Mouse (Mus musculus): Measurements from ENCODE around the gene Zfp768. TPM values are rescaled to one million over a fixed set of nuclear protein-coding genes. Genes with fewer than 3 reads are reported as not detected.

Gene Zfp768
- 2.6 and 2.7 TPM in 2 replicates for polyA plus RNA-seq (2021; fragmentation: Nextera tagmentation)
- long read RNA-seq, experiment 1, transcript Zfp768-201 (2 exons, 2,356 nt), result major isoform, 16 of 21 reads
- long read RNA-seq, experiment 1, partial matches to known transcripts, result 0 of 21 reads
- long read RNA-seq, experiment 1, other reads (novel, unspliced or antisense), result 5 of 21 reads
- long read RNA-seq, experiment 2, partial matches to known transcripts, result 0 of 7 reads
- long read RNA-seq, experiment 2, other reads (novel, unspliced or antisense), result 3 of 7 reads

GRCm38 (mm10) chr7:127345512-127346325, at the start of gene Zfp768:
Gene Zfp768 (minus strand): TSS chr7:127345589.

GRCm38 (mm10) chr7:127393157-127393943, 48.0 kb upstream of the Zfp768 start, which contains the start of gene E430018J23Rik:
Gene E430018J23Rik (minus strand): TSS chr7:127393629.

GRCm38 (mm10) chr7:127386641-127387392, 41.4 kb upstream of the Zfp768 start, which contains the start of gene 9130019O22Rik:
Gene 9130019O22Rik (minus strand): TSS chr7:127387166.

GRCm38 (mm10) chr7:127375271-127376245, 30.2 kb upstream of the Zfp768 start, which contains the start of gene Zfp747:
Gene Zfp747 (minus strand): TSS chr7:127376050.

GRCm38 (mm10) chr7:127296098-127296497, 49.3 kb downstream of the Zfp768 start, which contains the start of gene Itgal:
Gene Itgal (plus strand): TSS chr7:127296260.

Other genes starting within 250 kb of the Zfp768 start
- gene Qprt, start 223.4 kb downstream of the Zfp768 start, polyA plus RNA-seq (2021; fragmentation: Nextera tagmentation), result 0.47 and 0.55 TPM in 2 replicates
- not detected in 2 replicates for gene Spn, start 207.8 kb downstream of the Zfp768 start, polyA plus RNA-seq (2021; fragmentation: Nextera tagmentation)
- gene Cd2bp2, start 149.5 kb downstream of the Zfp768 start, polyA plus RNA-seq (2021; fragmentation: Nextera tagmentation), result 37.9 and 38.1 TPM in 2 replicates
- gene Tbc1d10b, start 137.1 kb downstream of the Zfp768 start, polyA plus RNA-seq (2021; fragmentation: Nextera tagmentation), result 7.9 and 14.4 TPM in 2 replicates
- gene Mylpf, start 136.7 kb downstream of the Zfp768 start, polyA plus RNA-seq (2021; fragmentation: Nextera tagmentation), result 5.7 and 6.5 TPM in 2 replicates
- gene Zfp553, start 112.5 kb downstream of the Zfp768 start, polyA plus RNA-seq (2021; fragmentation: Nextera tagmentation), result 12.5 and 13.0 TPM in 2 replicates
- 1.8 and 3.0 TPM in 2 replicates for gene Sept1, start 112.5 kb downstream of the Zfp768 start, polyA plus RNA-seq (2021; fragmentation: Nextera tagmentation)
- gene Zfp771, start 101.3 kb downstream of the Zfp768 start, polyA plus RNA-seq (2021; fragmentation: Nextera tagmentation), result 64.9 and 90.1 TPM in 2 replicates
- 79.8 and 81.4 TPM in 2 replicates for gene Dctpp1, start 84.9 kb downstream of the Zfp768 start, polyA plus RNA-seq (2021; fragmentation: Nextera tagmentation)
- gene Sephs2, start 71.5 kb downstream of the Zfp768 start, polyA plus RNA-seq (2021; fragmentation: Nextera tagmentation), result 42.8 and 64.6 TPM in 2 replicates
- gene Itgal, start 49.3 kb downstream of the Zfp768 start, polyA plus RNA-seq (2021; fragmentation: Nextera tagmentation), result 0.32 and 0.35 TPM in 2 replicates
- gene Zfp747, start 30.5 kb upstream of the Zfp768 start, polyA plus RNA-seq (2021; fragmentation: Nextera tagmentation), result 3.3 TPM in 2 replicates
- gene 9130019O22Rik, start 41.6 kb upstream of the Zfp768 start, polyA plus RNA-seq (2021; fragmentation: Nextera tagmentation), result 1.3 and 2.6 TPM in 2 replicates
- 3.3 and 4.6 TPM in 2 replicates for gene E430018J23Rik, start 48.0 kb upstream of the Zfp768 start, polyA plus RNA-seq (2021; fragmentation: Nextera tagmentation)
- 2.5 and 3.2 TPM in 2 replicates for gene Zfp764, start 61.2 kb upstream of the Zfp768 start, polyA plus RNA-seq (2021; fragmentation: Nextera tagmentation)
- 26.3 and 38.5 TPM in 2 replicates for gene Zfp688, start 76.5 kb upstream of the Zfp768 start, polyA plus RNA-seq (2021; fragmentation: Nextera tagmentation)
- gene Zfp689, start 103.6 kb upstream of the Zfp768 start, polyA plus RNA-seq (2021; fragmentation: Nextera tagmentation), result 2.5 and 2.9 TPM in 2 replicates
- gene Prr14, start 114.0 kb upstream of the Zfp768 start, polyA plus RNA-seq (2021; fragmentation: Nextera tagmentation), result 8.4 and 20.3 TPM in 2 replicates
- gene Fbrs, start 133.6 kb upstream of the Zfp768 start, polyA plus RNA-seq (2021; fragmentation: Nextera tagmentation), result 2.8 and 8.4 TPM in 2 replicates
- gene Srcap, start 166.4 kb upstream of the Zfp768 start, polyA plus RNA-seq (2021; fragmentation: Nextera tagmentation), result 10.7 and 13.8 TPM in 2 replicates
- gene Gm42715, start 174.0 kb upstream of the Zfp768 start, polyA plus RNA-seq (2021; fragmentation: Nextera tagmentation), result 1.8 and 2.5 TPM in 2 replicates
- not detected in 2 replicates for gene Tmem265, start 215.8 kb upstream of the Zfp768 start, polyA plus RNA-seq (2021; fragmentation: Nextera tagmentation)
- gene Phkg2, start 227.8 kb upstream of the Zfp768 start, polyA plus RNA-seq (2021; fragmentation: Nextera tagmentation), result 19.9 and 24.9 TPM in 2 replicates
- 11.4 and 13.3 TPM in 2 replicates for gene Ccdc189, start 243.0 kb upstream of the Zfp768 start, polyA plus RNA-seq (2021; fragmentation: Nextera tagmentation)
- 9.2 and 12.6 TPM in 2 replicates for gene Rnf40, start 243.2 kb upstream of the Zfp768 start, polyA plus RNA-seq (2021; fragmentation: Nextera tagmentation)